Mouse (Mus musculus): ENCODE data around the gene Gorasp2. TPM values are rescaled to one million over a fixed set of nuclear protein-coding genes. Genes with fewer than 3 reads are reported as not detected.

Gene Gorasp2
- total and polyA plus RNA-seq, 3 experiments: 59.5 to 80.2 (median 67.8) TPM

GRCm38 (mm10) chr2:70752149-70752548 is 90.8 kb downstream of the Gorasp2 start:
- intact Hi-C loops (cut with DNase I): no loop called here
- H3K36me3 ChIP-seq (ENCODE audit: control insufficient read depth, insufficient read depth, low read length): peaks cover 2% of the 10 kb centered on the region
- no peak for DNase-seq
- H3K27ac ChIP-seq: no peak overlapping the region
- no peak overlapping the region for H3K4me3 ChIP-seq
- 62% methylated on average over 5 of the region's 5 CpGs for WGBS
- H3K27me3 ChIP-seq (ENCODE audit: control insufficient read depth, insufficient read depth, low read length): no peaks in the 10 kb centered on the region
- H3K9ac ChIP-seq (ENCODE audit: low read depth, low read length): no peak overlapping the region
- no peaks in the 10 kb centered on the region for H3K4me1 ChIP-seq (ENCODE audit: control insufficient read depth, insufficient read depth, low read length)
- no peaks in the 10 kb centered on the region for H3K79me2 ChIP-seq (replicated peaks; ENCODE audit: control insufficient read depth, insufficient read depth, low read length)
- TF ChIP-seq POLR2A (IDR thresholded peaks at IDR 0.05; ENCODE audit: insufficient read depth, low read depth, low read length) (no peak), CTCF (IDR thresholded peaks at IDR 0.05) (no peak), EP300 (IDR thresholded peaks at IDR 0.05; ENCODE audit: insufficient read depth, low read depth, low read length) (no peak)

Other genes with a start within 250 kb of the Gorasp2 start
- not detected for gene Sp5, start 186.7 kb upstream of the Gorasp2 start, total RNA-seq (2021)
- 0.10 TPM in 1 of 2 replicates, not detected in the other for gene Sp5, start 186.7 kb upstream of the Gorasp2 start, polyA plus RNA-seq (2012; rRNA removed)
- not detected for gene Erich2, start 152.8 kb upstream of the Gorasp2 start, total RNA-seq (2021)
- gene Erich2, start 152.8 kb upstream of the Gorasp2 start, polyA plus RNA-seq (2012; rRNA removed): 1.0 TPM in 1 of 2 replicates, not detected in the other
- gene Gad1, start 108.5 kb upstream of the Gorasp2 start, total RNA-seq (2021): under 1 TPM; 0.23 to 0.45 TPM
- gene Gad1, start 108.5 kb upstream of the Gorasp2 start, polyA plus RNA-seq (2012; rRNA removed): 0.04 and 0.12 TPM in 2 replicates
- not detected for gene Gm26558, start 532 bp downstream of the Gorasp2 start, total RNA-seq (2021)
- not detected in 2 replicates for gene Gm26558, start 532 bp downstream of the Gorasp2 start, polyA plus RNA-seq (2012; rRNA removed)
- gene Tlk1, start 164.2 kb downstream of the Gorasp2 start, total RNA-seq (2021): 10 to 100 TPM; 26.0 to 31.3 TPM
- gene Tlk1, start 164.2 kb downstream of the Gorasp2 start, polyA plus RNA-seq (2012; rRNA removed): 6.9 and 15.4 TPM in 2 replicates